In the genomic region with DNA sequence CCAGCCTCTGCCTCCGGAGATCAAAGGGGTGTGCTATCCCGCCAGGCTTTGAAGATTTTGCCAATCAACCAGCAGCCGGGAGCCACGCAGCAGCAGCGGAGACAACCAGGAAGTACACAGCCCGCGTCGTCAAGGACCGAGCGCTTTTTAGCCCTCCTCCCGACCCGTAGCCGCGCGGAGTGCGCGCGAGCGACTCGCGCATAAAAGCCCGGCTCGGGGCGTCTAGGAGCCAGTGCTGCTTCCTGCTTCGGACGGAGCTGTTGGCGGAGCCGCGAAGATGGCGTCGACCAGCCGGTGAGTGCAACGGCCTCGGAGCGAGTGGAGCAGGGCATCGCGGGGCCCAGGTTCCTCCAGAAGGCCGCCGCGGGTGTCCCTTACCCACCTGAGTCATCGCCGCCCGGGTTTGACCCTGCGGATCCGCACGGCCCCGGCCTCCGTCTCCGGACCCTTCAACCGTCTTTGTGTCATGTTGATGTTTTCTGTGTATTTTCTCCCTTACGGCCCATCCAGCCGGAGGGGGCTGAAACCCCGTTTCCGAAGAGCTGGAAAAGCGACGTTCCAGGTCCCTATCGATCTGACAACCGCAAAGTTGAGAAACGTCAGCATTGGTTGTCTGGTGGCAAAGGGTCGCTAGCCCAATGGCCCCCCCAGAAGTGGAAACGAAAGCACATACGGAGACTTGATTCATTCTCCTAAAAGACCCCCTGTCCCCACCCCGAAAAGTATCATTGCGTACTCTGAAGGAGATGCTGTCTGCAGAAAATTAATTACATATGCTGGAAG, we compare ENCODE assay signal across 7 mouse cellular contexts. TPM values are rescaled to one million over a fixed set of nuclear protein-coding genes. Genes with fewer than 3 reads are reported as not detected.
A peak's percentile ranks its signal among the peaks of the same experiment; 100 is the strongest.
DNase-seq lines count a peak whose midpoint lies in the region; ATAC-seq and TF ChIP-seq lines count a peak whose summit lies in the region.

A gene (plus strand): TSS at position 51 of the 783 bp plus-strand sequence.

- H3K27me3 ChIP-seq in embryonic facial prominence, embryonic 12.5 days = no peaks in the 10 kb centered on the region
- H3K27me3 ChIP-seq in kidney, adult 2 months (replicated peaks; ENCODE audit: control insufficient read depth, insufficient read depth, low read length) = no peaks in the 10 kb centered on the region
- H3K27me3 ChIP-seq in limb, embryonic 12.5 days = no peaks in the 10 kb centered on the region
- H3K27me3 ChIP-seq in midbrain, embryonic 15.5 days (replicated peaks) = no peaks in the 10 kb centered on the region
- no peaks in the 10 kb centered on the region for H3K27me3 ChIP-seq in spleen, adult 2 months (ENCODE audit: control insufficient read depth, insufficient read depth, low read length)

- peak; percentile 97 for ATAC-seq in embryonic facial prominence, embryonic 12.5 days (ENCODE audit: insufficient number of reproducible peaks, insufficient read depth, low FRiP score, low TSS enrichment)
- peak; percentile 99 for ATAC-seq in limb, embryonic 12.5 days (ENCODE audit: insufficient number of reproducible peaks, insufficient read depth, low FRiP score, low TSS enrichment, low read depth)
- ATAC-seq in midbrain, embryonic 15.5 days (replicated peaks) = peak; percentile 99

- peak within 1 kb of the TSS; percentile 89 for H3K4me3 ChIP-seq in embryonic facial prominence, embryonic 12.5 days
- peak within 1 kb of the TSS; percentile 87 for H3K4me3 ChIP-seq in kidney, adult 2 months (ENCODE audit: insufficient read depth, low read depth, low read length)
- H3K4me3 ChIP-seq in limb, embryonic 12.5 days (replicated peaks) = peak within 1 kb of the TSS; percentile 85
- peak within 1 kb of the TSS; percentile 93 for H3K4me3 ChIP-seq in midbrain, embryonic 15.5 days
- H3K4me3 ChIP-seq in spleen, adult 2 months (ENCODE audit: extremely low read depth, insufficient read depth, insufficient read length) = peak within 1 kb of the TSS; percentile 81

- no peaks in the 10 kb centered on the region for H3K36me3 ChIP-seq in embryonic facial prominence, embryonic 12.5 days
- no peaks in the 10 kb centered on the region; the same call in 1 of the 2 replicates for H3K36me3 ChIP-seq in kidney, adult 2 months (ENCODE audit: control insufficient read depth, insufficient read depth, low read length)
- H3K36me3 ChIP-seq in limb, embryonic 12.5 days = no peaks in the 10 kb centered on the region
- H3K36me3 ChIP-seq in midbrain, embryonic 15.5 days (replicated peaks) = no peaks in the 10 kb centered on the region
- no peaks in the 10 kb centered on the region for H3K36me3 ChIP-seq in spleen, adult 2 months (ENCODE audit: control insufficient read depth, insufficient read depth, low read length)

- H3K4me2 ChIP-seq in embryonic facial prominence, embryonic 12.5 days (replicated peaks) = peak within 1 kb of the TSS; percentile 75
- peak within 1 kb of the TSS; percentile 70 for H3K4me2 ChIP-seq in limb, embryonic 12.5 days
- H3K4me2 ChIP-seq in midbrain, embryonic 15.5 days = peak within 1 kb of the TSS; percentile 77

- H3K9ac ChIP-seq in embryonic facial prominence, embryonic 12.5 days = peak within 1 kb of the TSS; percentile 92
- H3K9ac ChIP-seq in limb, embryonic 12.5 days (replicated peaks) = peak within 1 kb of the TSS; percentile 94
- H3K9ac ChIP-seq in midbrain, embryonic 15.5 days = peak within 1 kb of the TSS; percentile 82

- peak within 1 kb of the TSS; percentile 89 for H3K27ac ChIP-seq in embryonic facial prominence, embryonic 12.5 days
- H3K27ac ChIP-seq in kidney, adult 2 months (ENCODE audit: insufficient read depth, low read depth, low read length) = peak within 1 kb of the TSS; percentile 58; the same call in 1 of the 2 replicates
- peak within 1 kb of the TSS; percentile 89 for H3K27ac ChIP-seq in limb, embryonic 12.5 days
- peak within 1 kb of the TSS; percentile 80 for H3K27ac ChIP-seq in midbrain, embryonic 15.5 days
- H3K27ac ChIP-seq in spleen, adult 2 months (ENCODE audit: insufficient read depth, low read length) = peak within 1 kb of the TSS; percentile 80

- H3K9me3 ChIP-seq in embryonic facial prominence, embryonic 12.5 days = no peaks in the 10 kb centered on the region
- H3K9me3 ChIP-seq in limb, embryonic 12.5 days = no peaks in the 10 kb centered on the region
- no peaks in the 10 kb centered on the region for H3K9me3 ChIP-seq in midbrain, embryonic 15.5 days

- no peak for TF ChIP-seq CTCF in kidney, adult 2 months (conservative IDR thresholded peaks at IDR 0.05; ENCODE audit: insufficient read depth, insufficient read length, low read depth, low read length)
- TF ChIP-seq CTCF in spleen, adult 2 months (IDR thresholded peaks at IDR 0.05; ENCODE audit: extremely low read depth, insufficient read depth, insufficient read length, insufficient replicate concordance) = no peak

- DNase-seq in adrenal gland, postnatal 25 days = peak; percentile 95
- peak; percentile 94 to 96 for DNase-seq in heart, adult 18-20 months
- DNase-seq in kidney, adult 2 months = peak; percentile 96
- DNase-seq in spleen, adult 2 months (ENCODE audit: low read depth in 1 of 2, low spot score in 2 of 2) = peak; percentile 87 to 93

- peaks cover 11% of the 10 kb centered on the region; the same call in 1 of the 2 replicates for H3K4me1 ChIP-seq in embryonic facial prominence, embryonic 12.5 days
- peaks cover 4% of the 10 kb centered on the region; the same call in 1 of the 2 replicates for H3K4me1 ChIP-seq in kidney, adult 2 months (ENCODE audit: control insufficient read depth, insufficient read depth, low read length)
- H3K4me1 ChIP-seq in limb, embryonic 12.5 days (replicated peaks) = peaks cover 17% of the 10 kb centered on the region
- H3K4me1 ChIP-seq in midbrain, embryonic 15.5 days = peaks cover 20% of the 10 kb centered on the region
- H3K4me1 ChIP-seq in spleen, adult 2 months (ENCODE audit: control insufficient read depth, insufficient read depth, insufficient read length) = peaks cover 7% of the 10 kb centered on the region

- WGBS in embryonic facial prominence, embryonic 12.5 days = under 1% methylated on average over 64 of the region's 64 CpGs
- WGBS in kidney, adult 2 months = under 1% methylated on average over 64 of the region's 64 CpGs
- under 1% methylated on average over 64 of the region's 64 CpGs for WGBS in limb, embryonic 12.5 days
- WGBS in midbrain, embryonic 15.5 days = under 1% methylated on average over 64 of the region's 64 CpGs
- WGBS in spleen, adult 2 months = under 1% methylated on average over 64 of the region's 64 CpGs

- peak; percentile 97 for TF ChIP-seq POLR2A in kidney, adult 2 months (IDR thresholded peaks at IDR 0.05; ENCODE audit: low read depth, low read length)
- peak; percentile 99 for TF ChIP-seq POLR2A in spleen, adult 2 months (IDR thresholded peaks at IDR 0.05; ENCODE audit: low read depth, low read length)

RNA-seq across cellular contexts. Expression of the gene that starts here (rescaled TPM):
- 64.5 and 64.6 TPM in 2 replicates for total RNA-seq in adrenal gland, postnatal 25 days (2021)
- 85.4 and 88.4 TPM in 2 replicates for polyA plus RNA-seq in embryonic facial prominence, embryonic 12.5 days (2016; fragmentation: Nextera tagmentation; extraction: Ambion mirVana)
- total RNA-seq in heart, adult 18-20 months (2021) = 10 to 100 TPM; 23.3 to 23.7 TPM
- polyA plus RNA-seq in kidney, adult 2 months (2012; rRNA removed) = 21.0 and 27.0 TPM in 2 replicates
- 90.3 and 91.6 TPM in 2 replicates for polyA plus RNA-seq in limb, embryonic 12.5 days (2016; fragmentation: Nextera tagmentation; extraction: Ambion mirVana)
- 78.0 and 80.6 TPM in 2 replicates for polyA plus RNA-seq in midbrain, embryonic 15.5 days (2015; fragmentation: Nextera tagmentation; extraction: Ambion mirVana)
- 11.3 and 12.2 TPM in 2 replicates for polyA plus RNA-seq in spleen, adult 2 months (2012; rRNA removed)

Comparison
In these comparisons a context has a peak if more than half of its experiments do, and no peak if none do; other contexts are left out.
1. Peak in every context shown above with its lines: DNase-seq, ATAC-seq, H3K4me3 ChIP-seq and H3K27ac ChIP-seq.